Mouse (Mus musculus) thymus, postnatal 10 days (tissue): ENCODE results near the gene Soat1.
"Not testable (repeated sequence)": the region's sequence is repeated elsewhere in the genome, so short reads cannot be mapped to it uniquely, and the experiment has no call there.

Experiments
- DNase-seq, 2 experiments: peaks; one replicate each; pipeline ENCODE4 v3.0.0; 2021; ENCODE audit warnings: low spot score in 2 of 2

Gene Soat1

GRCm38 (mm10) chr1:156473961-156474503 is at the start of gene Soat1:
Gene Soat1 (minus strand): TSS chr1:156474331.
- DNase-seq = peak; percentile 90 to 91

- not testable (repeated sequence) for DNase-seq
Measured at GRCm38 (mm10) chr1:156523842-156524241, 49.7 kb upstream of the Soat1 start, which contains the start of gene Gm10031. Gene Gm10031 (plus strand): TSS chr1:156524012.

- DNase-seq = peak; percentile 30 to 45
Measured at GRCm38 (mm10) chr1:156521796-156522517, 47.8 kb upstream of the Soat1 start.

- DNase-seq = no peak
Measured at GRCm38 (mm10) chr1:156520136-156520780, 46.1 kb upstream of the Soat1 start.

GRCm38 (mm10) chr1:156507753-156508152 is 33.6 kb upstream of the Soat1 start:
- DNase-seq = no peak

GRCm38 (mm10) chr1:156505901-156506300 is 31.8 kb upstream of the Soat1 start:
- no peak for DNase-seq

- DNase-seq = peak in 1 of 2 experiments; percentile 13
Measured at GRCm38 (mm10) chr1:156504945-156505523, 30.9 kb upstream of the Soat1 start.

GRCm38 (mm10) chr1:156496910-156497309 is 22.8 kb upstream of the Soat1 start:
- DNase-seq = no peak

- no peak for DNase-seq
Measured at GRCm38 (mm10) chr1:156495025-156495424, 20.9 kb upstream of the Soat1 start.

- DNase-seq = no peak
Measured at GRCm38 (mm10) chr1:156491226-156491796, 17.2 kb upstream of the Soat1 start.

GRCm38 (mm10) chr1:156488031-156488430 is 13.9 kb upstream of the Soat1 start:
- DNase-seq = no peak

- DNase-seq = no peak
Measured at GRCm38 (mm10) chr1:156487498-156487897, 13.4 kb upstream of the Soat1 start.

GRCm38 (mm10) chr1:156481826-156482225 is 7.7 kb upstream of the Soat1 start:
- DNase-seq = no peak

GRCm38 (mm10) chr1:156476535-156476934 is 2.4 kb upstream of the Soat1 start:
- DNase-seq = no peak

GRCm38 (mm10) chr1:156476016-156476415 is 1.9 kb upstream of the Soat1 start:
- no peak for DNase-seq

- DNase-seq = no peak
Measured at GRCm38 (mm10) chr1:156474854-156475253, 723 bp upstream of the Soat1 start.

GRCm38 (mm10) chr1:156473003-156473402 is 1.1 kb downstream of the Soat1 start:
- DNase-seq = peak in 1 of 2 experiments; percentile 9

GRCm38 (mm10) chr1:156471955-156472354 is 2.2 kb downstream of the Soat1 start:
- no peak for DNase-seq

- DNase-seq = no peak
Measured at GRCm38 (mm10) chr1:156471071-156471470, 3.1 kb downstream of the Soat1 start.

GRCm38 (mm10) chr1:156470557-156470956 is 3.6 kb downstream of the Soat1 start:
- no peak for DNase-seq

- DNase-seq = no peak
Measured at GRCm38 (mm10) chr1:156468576-156468975, 5.6 kb downstream of the Soat1 start.

- no peak for DNase-seq
Measured at GRCm38 (mm10) chr1:156467655-156468255, 6.4 kb downstream of the Soat1 start.
